Comparison of ENCODE assay signal across 17 mouse cellular contexts in genomic region chr1:95326856-95327255, GRCm38 (mm10).
"Had no signal": no experiment of that assay in that cellular context is flagged by ENCODE, and none has a peak within 500 bp of the region (broad histone marks: within the 10 kb centered on the region; RNA-seq: fewer than 3 reads in every experiment).

No protein-coding gene starts in this region.

- H3K4me3 ChIP-seq: neural tube, embryonic 12.5 days; neural tube, embryonic 13.5 days; neural tube, embryonic 15.5 days; stomach, embryonic 15.5 days had no signal

- DNase-seq: retina, postnatal 1 day; right cerebral cortex, adult 18-20 months; right cerebral cortex, postnatal 14 days; right cerebral cortex, postnatal 25 days; right cerebral cortex, postnatal 4 days; spleen, adult 18-20 months; thymus, adult 18-20 months; thymus, adult 2 months; thymus, postnatal 14 days; thymus, postnatal 25 days; thymus, postnatal 36 days; thymus, postnatal 4 days had no signal

- H3K27me3 ChIP-seq: neural tube, embryonic 12.5 days; neural tube, embryonic 13.5 days; neural tube, embryonic 15.5 days; stomach, embryonic 15.5 days had no signal

- H3K4me1 ChIP-seq: neural tube, embryonic 12.5 days; neural tube, embryonic 13.5 days; neural tube, embryonic 15.5 days; stomach, embryonic 15.5 days had no signal

- H3K9ac ChIP-seq: neural tube, embryonic 12.5 days; neural tube, embryonic 13.5 days; neural tube, embryonic 15.5 days; stomach, embryonic 15.5 days had no signal

- H3K4me2 ChIP-seq: neural tube, embryonic 12.5 days; neural tube, embryonic 13.5 days; neural tube, embryonic 15.5 days; stomach, embryonic 15.5 days had no signal

- H3K27ac ChIP-seq: neural tube, embryonic 12.5 days; neural tube, embryonic 13.5 days; neural tube, embryonic 15.5 days; stomach, embryonic 15.5 days; stomach, postnatal 0 days had no signal

- H3K9me3 ChIP-seq: neural tube, embryonic 12.5 days; neural tube, embryonic 13.5 days; neural tube, embryonic 15.5 days; stomach, embryonic 15.5 days had no signal
